Mouse (Mus musculus): ENCODE measurements at regions not wholly inside any gene's neighbourhood (a gene's known extent, or its start where the extent isn't known, plus 50 kb on each side); places are given as distances from the start of the nearest gene placed in this dataset.

GRCm38 (mm10) chr10:125895744-125896482 lies 70.1 kb upstream of the Lrig3 start:
- DNase-seq: no peak

GRCm38 (mm10) chr10:125896646-125897045 lies 69.3 kb upstream of the Lrig3 start:
- no peak for DNase-seq

GRCm38 (mm10) chr10:125899504-125899903 lies 66.5 kb upstream of the Lrig3 start:
- DNase-seq: no peak

GRCm38 (mm10) chr10:125900562-125900961 lies 65.4 kb upstream of the Lrig3 start:
- DNase-seq: no peak

- no peak for DNase-seq
These were observed 63.3 kb upstream of the Lrig3 start for GRCm38 (mm10) chr10:125902668-125903067.

- no peak for DNase-seq
These were observed 53.8 kb upstream of the Lrig3 start for GRCm38 (mm10) chr10:125912207-125912606.

All from kidney, postnatal 10 days (tissue).